Mouse (Mus musculus): ENCODE measurements at regions not wholly inside any gene's neighbourhood (a gene's known extent, or its start where the extent isn't known, plus 50 kb on each side); places are given as distances from the start of the nearest gene placed in this dataset.
"Not testable (repeated sequence)": the region's sequence is repeated elsewhere in the genome, so short reads cannot be mapped to it uniquely, and the experiment has no call there.

GRCm38 (mm10) chr10:118052042-118052441 is 89.6 kb upstream of the Mdm1 start:
- no peak for DNase-seq

GRCm38 (mm10) chr10:118052477-118052876 is 89.1 kb upstream of the Mdm1 start:
- DNase-seq, result no peak

GRCm38 (mm10) chr10:118053037-118053436 is 88.6 kb upstream of the Mdm1 start:
- DNase-seq, result no peak

DNA sequence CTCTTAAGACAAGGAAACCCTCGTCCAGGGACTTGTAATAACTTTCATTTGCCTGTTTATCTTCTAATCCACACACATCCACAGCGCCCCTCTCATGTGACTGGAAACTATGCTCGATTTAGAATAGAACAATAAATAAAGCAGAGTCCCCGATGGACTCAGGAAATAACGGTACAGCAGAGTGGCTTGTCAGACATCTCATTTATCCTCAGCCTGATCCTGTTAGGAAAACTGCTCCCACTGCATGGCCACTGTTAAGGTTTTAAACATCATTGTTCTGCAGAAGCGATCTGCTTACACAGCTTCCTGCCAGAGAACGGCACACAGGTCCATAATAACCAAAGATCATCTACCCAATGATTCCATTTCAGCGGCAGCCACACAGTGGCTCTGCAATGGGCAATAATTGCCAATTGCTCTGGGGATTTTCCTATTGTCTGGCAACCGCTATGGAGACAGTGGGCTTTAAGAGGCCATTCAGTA is 84.8 kb upstream of the Mdm1 start:
- no peak for DNase-seq

DNA sequence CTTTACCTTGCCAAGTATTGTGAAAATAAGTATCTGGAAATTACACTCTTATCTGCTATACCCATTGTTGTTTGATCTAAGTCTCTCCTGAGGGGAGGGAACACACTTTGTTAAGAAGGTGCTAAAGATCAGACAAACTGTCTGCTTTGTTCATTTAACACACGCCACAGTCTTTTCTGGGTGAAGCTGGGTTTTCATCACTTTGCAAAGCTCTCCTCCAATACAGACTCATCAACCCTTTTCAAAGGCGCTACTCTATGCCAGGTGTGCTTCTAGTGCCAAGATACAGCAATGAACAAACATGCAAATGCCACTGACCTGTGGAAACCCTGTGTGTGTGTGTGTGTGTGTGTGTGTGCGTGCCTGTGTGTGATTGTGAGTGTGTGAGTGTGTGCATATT is 84.1 kb upstream of the Mdm1 start:
- no peak for DNase-seq

DNA sequence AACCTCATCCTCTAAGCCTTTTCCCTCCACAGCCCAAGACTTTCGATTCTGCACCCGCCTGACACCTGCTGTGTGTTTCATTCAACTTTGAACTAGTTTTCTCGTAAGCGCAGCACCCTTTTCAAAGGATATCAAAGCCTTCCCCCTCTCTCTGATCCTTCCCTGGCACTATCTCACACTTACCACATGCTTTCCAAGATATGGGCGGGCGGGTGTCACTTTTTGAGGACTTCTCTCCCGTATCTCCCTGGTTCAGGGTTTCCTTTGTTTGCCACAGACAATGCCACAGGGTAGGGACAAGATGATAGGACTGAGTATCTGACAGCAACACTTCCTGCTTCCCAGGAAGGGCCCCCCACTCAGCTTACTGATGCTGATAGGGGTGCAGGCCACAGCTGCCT is 76.8 kb upstream of the Mdm1 start:
- no peak for DNase-seq

DNA sequence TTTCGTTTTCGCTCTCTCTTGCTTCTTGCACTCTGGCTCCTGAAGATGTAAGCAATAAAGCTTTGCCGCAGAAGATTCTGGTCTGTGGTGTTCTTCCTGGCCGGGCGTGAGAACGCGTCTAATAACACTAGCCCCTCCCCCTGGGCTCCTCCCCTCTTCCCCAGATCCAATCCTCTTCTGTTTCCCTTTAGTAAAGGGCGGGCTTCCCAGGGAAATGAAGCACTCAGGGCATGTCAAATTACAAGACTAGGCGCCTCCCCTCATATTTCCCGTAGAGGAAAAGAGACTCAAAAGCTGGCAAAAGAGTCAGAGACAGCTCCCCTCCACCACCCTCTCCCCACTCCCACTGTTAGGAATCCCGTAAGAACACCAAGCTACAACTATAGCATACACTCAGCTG is 65.3 kb upstream of the Mdm1 start:
- DNase-seq, result not testable (repeated sequence)

DNA sequence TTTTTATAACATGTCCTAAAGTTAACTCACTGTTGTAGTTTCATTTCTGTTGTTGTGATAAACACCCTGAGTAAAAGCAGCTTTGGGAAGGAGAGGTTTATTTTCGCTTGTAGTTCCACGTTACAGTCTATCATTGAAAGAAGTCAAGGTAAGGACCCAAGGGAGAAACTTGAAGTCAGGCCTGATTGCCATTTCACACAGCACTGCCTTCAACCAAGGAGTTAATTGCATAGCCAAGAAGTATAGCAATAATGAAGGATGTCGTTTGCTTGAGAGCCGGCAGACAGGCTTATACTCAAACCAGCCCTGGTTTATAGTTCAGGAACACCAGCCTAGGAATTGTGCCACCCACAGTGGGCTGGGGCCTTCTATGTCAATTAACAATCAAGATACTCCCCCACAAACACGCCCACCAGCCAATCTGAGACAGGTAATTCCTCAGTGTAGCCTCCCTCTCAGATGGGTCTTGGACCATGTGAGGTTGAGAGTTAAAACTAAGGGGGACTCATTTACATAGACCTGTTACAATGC is 59.9 kb upstream of the Mdm1 start:
- no peak for DNase-seq

- DNase-seq, result no peak
Observed at GRCm38 (mm10) chr10:118083035-118083720, 58.4 kb upstream of the Mdm1 start.

- no peak for DNase-seq
Observed at GRCm38 (mm10) chr10:118083721-118084075, 57.9 kb upstream of the Mdm1 start.

GRCm38 (mm10) chr10:118085046-118085983 is 56.3 kb upstream of the Mdm1 start:
- DNase-seq, result no peak

- DNase-seq, result no peak
Observed at GRCm38 (mm10) chr10:118087570-118088340, 53.9 kb upstream of the Mdm1 start.

DNA sequence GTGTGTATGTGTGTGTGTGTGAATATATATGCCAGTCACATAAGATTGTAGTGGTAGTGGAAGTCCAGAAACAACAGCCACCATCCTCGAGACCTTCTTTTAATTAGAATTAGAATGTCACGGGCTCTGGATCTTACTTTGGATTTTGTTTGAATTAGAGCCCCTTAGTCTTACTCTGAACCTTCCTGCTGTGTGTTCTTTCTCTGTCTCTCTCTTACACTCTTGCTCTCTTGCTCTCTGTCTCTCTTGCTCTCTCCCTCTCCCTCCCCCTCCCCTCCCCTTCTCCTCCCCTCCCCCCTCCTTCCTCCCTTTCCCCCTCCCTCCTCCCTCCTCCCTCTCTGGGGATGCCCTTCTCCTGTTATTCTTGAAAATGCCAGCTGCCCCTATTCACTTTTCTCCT is 53.1 kb upstream of the Mdm1 start:
- no peak for DNase-seq

DNA sequence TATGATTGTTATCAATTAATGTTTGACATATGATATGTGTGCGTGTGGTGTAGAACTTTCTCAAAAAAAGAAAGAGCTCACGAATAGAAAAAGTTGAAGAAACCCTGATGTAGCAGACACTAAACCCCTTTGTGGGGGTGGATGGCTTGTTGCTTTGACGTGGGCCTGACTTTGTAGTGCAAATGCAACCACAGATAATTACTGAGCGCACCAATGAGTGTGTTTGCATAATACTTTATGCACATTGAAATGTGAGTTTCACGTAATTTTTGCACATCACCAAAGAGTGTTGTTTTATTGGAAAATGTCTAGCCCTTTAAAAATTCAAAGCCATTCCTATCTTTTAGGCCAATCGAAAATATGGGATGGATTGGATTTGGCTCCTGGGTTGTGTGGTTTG is 51.7 kb upstream of the Mdm1 start:
- no peak for DNase-seq

GRCm38 (mm10) chr10:118091476-118091875 is 50.1 kb upstream of the Mdm1 start:
- no peak for DNase-seq

All from adrenal gland, adult 8-10 months (tissue).